Mouse (Mus musculus): ENCODE results near the gene Higd1a. TPM values are rescaled to one million over a fixed set of nuclear protein-coding genes. Genes with fewer than 3 reads are reported as not detected.

The Higd1a gene
- total and polyA plus RNA-seq, 2 experiments, result 14.7 to 65.6 TPM

- DNase-seq (ENCODE audit: extremely low read depth, low read depth, low spot score), result no peak
- H3K27me3 ChIP-seq (ENCODE audit: control insufficient read depth, insufficient read depth, low read length), result no peaks in the 10 kb centered on the region
- no peaks in the 10 kb centered on the region for H3K4me1 ChIP-seq (ENCODE audit: control insufficient read depth, insufficient read depth, low read length)
- H3K9ac ChIP-seq (ENCODE audit: low read depth, low read length), result no peak overlapping the region
- no peak overlapping the region for H3K27ac ChIP-seq (replicated peaks; ENCODE audit: insufficient read depth, low read depth, low read length)
- TF ChIP-seq POLR2A (IDR thresholded peaks at IDR 0.05; ENCODE audit: extremely low read depth, insufficient read depth, low read length), result no peak
- TF ChIP-seq CTCF (IDR thresholded peaks at IDR 0.05; ENCODE audit: low read depth, low read length), result peak; percentile 81
- no peak overlapping the region for H3K4me3 ChIP-seq (ENCODE audit: insufficient read depth, low read depth, low read length)
- no peaks in the 10 kb centered on the region for H3K79me2 ChIP-seq (ENCODE audit: control insufficient read depth, insufficient read depth, low read length)
- no peaks in the 10 kb centered on the region for H3K36me3 ChIP-seq (ENCODE audit: control insufficient read depth, insufficient read depth, low read length)
- 82% methylated on average over 6 of the region's 6 CpGs for WGBS
Observed at GRCm38 (mm10) chr9:121830243-121830955, 27.8 kb downstream of the Higd1a start.

- no peaks in the 10 kb centered on the region for H3K27me3 ChIP-seq (ENCODE audit: control insufficient read depth, insufficient read depth, low read length)
- H3K9ac ChIP-seq (ENCODE audit: low read depth, low read length), result no peak overlapping the region
- no peaks in the 10 kb centered on the region for H3K79me2 ChIP-seq (ENCODE audit: control insufficient read depth, insufficient read depth, low read length)
- H3K27ac ChIP-seq (replicated peaks; ENCODE audit: insufficient read depth, low read depth, low read length), result no peak overlapping the region
- H3K4me1 ChIP-seq (ENCODE audit: control insufficient read depth, insufficient read depth, low read length), result no peaks in the 10 kb centered on the region
- H3K4me3 ChIP-seq (ENCODE audit: insufficient read depth, low read depth, low read length), result no peak overlapping the region
- no peaks in the 10 kb centered on the region for H3K36me3 ChIP-seq (ENCODE audit: control insufficient read depth, insufficient read depth, low read length)
- 63% methylated on average over 7 of the region's 7 CpGs for WGBS
- DNase-seq (ENCODE audit: extremely low read depth, low read depth, low spot score), result no peak
- TF ChIP-seq POLR2A (IDR thresholded peaks at IDR 0.05; ENCODE audit: extremely low read depth, insufficient read depth, low read length), result no peak
- TF ChIP-seq CTCF (IDR thresholded peaks at IDR 0.05; ENCODE audit: low read depth, low read length), result no peak
Observed at GRCm38 (mm10) chr9:121829270-121829992, 28.7 kb downstream of the Higd1a start.

DNA sequence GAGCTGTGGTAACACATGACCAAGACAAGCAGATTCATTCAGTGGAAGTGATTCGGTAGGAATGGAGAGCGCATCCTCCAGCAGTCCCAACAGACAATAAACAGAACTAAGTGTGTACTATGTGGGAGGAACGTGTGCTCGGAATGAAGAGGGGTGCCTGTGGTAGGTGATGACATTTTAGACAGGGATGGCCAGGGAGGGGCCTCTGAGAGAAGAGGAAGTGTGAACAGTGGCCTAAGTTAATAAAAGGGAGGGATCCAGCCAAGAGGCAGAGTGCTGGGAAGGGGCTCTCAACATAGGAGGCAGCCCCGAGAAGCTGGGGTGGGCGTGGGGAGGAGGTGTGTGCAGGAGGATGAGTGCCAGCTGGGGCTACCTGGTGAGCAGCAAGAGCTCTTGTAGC is 29.8 kb downstream of the Higd1a start:
- Histone ChIP-seq H3K27ac (replicated peaks; ENCODE audit: insufficient read depth, low read depth, low read length) (no peak overlapping the region), H3K4me1 (ENCODE audit: control insufficient read depth, insufficient read depth, low read length) (no peaks in the 10 kb centered on the region), H3K36me3 (ENCODE audit: control insufficient read depth, insufficient read depth, low read length) (no peaks in the 10 kb centered on the region), H3K9ac (ENCODE audit: low read depth, low read length) (no peak overlapping the region), H3K4me3 (ENCODE audit: insufficient read depth, low read depth, low read length) (no peak overlapping the region), H3K27me3 (ENCODE audit: control insufficient read depth, insufficient read depth, low read length) (no peaks in the 10 kb centered on the region), H3K79me2 (ENCODE audit: control insufficient read depth, insufficient read depth, low read length) (no peaks in the 10 kb centered on the region)
- 75% methylated on average over 6 of the region's 6 CpGs for WGBS
- no peak for TF ChIP-seq CTCF (IDR thresholded peaks at IDR 0.05; ENCODE audit: low read depth, low read length)
- TF ChIP-seq POLR2A (IDR thresholded peaks at IDR 0.05; ENCODE audit: extremely low read depth, insufficient read depth, low read length), result no peak
- no peak for DNase-seq (ENCODE audit: extremely low read depth, low read depth, low spot score)

DNA sequence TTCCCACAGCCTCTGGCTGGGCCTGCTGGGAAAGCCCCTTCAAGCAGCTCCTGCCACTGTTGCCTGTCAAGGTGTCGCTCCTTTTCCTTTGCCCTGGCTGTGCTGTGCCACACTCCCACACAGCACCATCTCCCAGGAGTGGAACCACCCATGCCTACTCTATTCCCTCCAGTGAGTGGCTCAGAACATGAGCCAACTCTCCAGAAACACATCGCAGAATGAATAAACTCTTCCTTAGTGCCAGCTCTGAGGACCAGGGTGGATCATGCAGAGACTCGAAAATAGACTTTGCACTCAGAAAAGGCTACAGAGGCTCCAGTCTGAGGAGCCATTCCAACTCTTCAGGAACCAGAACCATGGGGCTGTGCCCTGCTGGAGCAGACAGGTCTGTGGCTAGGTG is 31.8 kb downstream of the Higd1a start:
- DNase-seq (ENCODE audit: extremely low read depth, low read depth, low spot score), result no peak
- H3K4me1 ChIP-seq (ENCODE audit: control insufficient read depth, insufficient read depth, low read length), result no peaks in the 10 kb centered on the region
- H3K27me3 ChIP-seq (ENCODE audit: control insufficient read depth, insufficient read depth, low read length), result no peaks in the 10 kb centered on the region
- H3K4me3 ChIP-seq (ENCODE audit: insufficient read depth, low read depth, low read length), result no peak overlapping the region
- H3K27ac ChIP-seq (replicated peaks; ENCODE audit: insufficient read depth, low read depth, low read length), result no peak overlapping the region
- WGBS, result 91% methylated on average over 3 of the region's 3 CpGs
- H3K9ac ChIP-seq (ENCODE audit: low read depth, low read length), result no peak overlapping the region
- TF ChIP-seq CTCF (IDR thresholded peaks at IDR 0.05; ENCODE audit: low read depth, low read length) (no peak), POLR2A (IDR thresholded peaks at IDR 0.05; ENCODE audit: extremely low read depth, insufficient read depth, low read length) (no peak)
- H3K79me2 ChIP-seq (ENCODE audit: control insufficient read depth, insufficient read depth, low read length), result no peaks in the 10 kb centered on the region
- no peaks in the 10 kb centered on the region for H3K36me3 ChIP-seq (ENCODE audit: control insufficient read depth, insufficient read depth, low read length)

GRCm38 (mm10) chr9:121823991-121824390 is 34.2 kb downstream of the Higd1a start:
- Histone ChIP-seq H3K9ac (ENCODE audit: low read depth, low read length) (no peak overlapping the region), H3K79me2 (ENCODE audit: control insufficient read depth, insufficient read depth, low read length) (no peaks in the 10 kb centered on the region), H3K27ac (replicated peaks; ENCODE audit: insufficient read depth, low read depth, low read length) (no peak overlapping the region), H3K36me3 (ENCODE audit: control insufficient read depth, insufficient read depth, low read length) (no peaks in the 10 kb centered on the region), H3K27me3 (ENCODE audit: control insufficient read depth, insufficient read depth, low read length) (no peaks in the 10 kb centered on the region), H3K4me3 (ENCODE audit: insufficient read depth, low read depth, low read length) (no peak overlapping the region), H3K4me1 (ENCODE audit: control insufficient read depth, insufficient read depth, low read length) (no peaks in the 10 kb centered on the region)
- TF ChIP-seq CTCF (IDR thresholded peaks at IDR 0.05; ENCODE audit: low read depth, low read length), result no peak
- no peak for TF ChIP-seq POLR2A (IDR thresholded peaks at IDR 0.05; ENCODE audit: extremely low read depth, insufficient read depth, low read length)
- WGBS, result 89% methylated on average over 7 of the region's 7 CpGs
- DNase-seq (ENCODE audit: extremely low read depth, low read depth, low spot score), result no peak

DNA sequence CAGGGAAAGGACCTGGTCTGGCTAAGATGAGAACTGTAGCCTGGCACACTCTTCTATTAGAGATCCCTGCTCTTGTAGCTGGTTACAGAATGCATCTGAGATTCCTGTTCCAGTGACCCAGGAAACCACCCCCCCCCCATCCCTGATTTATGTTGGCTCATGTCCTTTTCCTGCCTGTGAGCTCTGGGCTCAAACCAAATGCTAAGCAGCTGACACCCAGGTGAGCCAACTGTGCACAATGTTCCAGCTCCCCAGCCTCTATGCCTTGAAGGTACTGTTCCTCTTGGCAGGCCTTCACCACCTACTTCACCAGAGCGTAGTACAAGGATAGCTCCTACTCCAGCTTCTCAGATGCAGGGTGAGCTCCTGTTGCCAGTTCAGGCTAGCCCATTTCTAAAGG is 35.1 kb downstream of the Higd1a start:
- TF ChIP-seq POLR2A (IDR thresholded peaks at IDR 0.05; ENCODE audit: extremely low read depth, insufficient read depth, low read length), result no peak
- TF ChIP-seq CTCF (IDR thresholded peaks at IDR 0.05; ENCODE audit: low read depth, low read length), result no peak
- H3K27ac ChIP-seq (replicated peaks; ENCODE audit: insufficient read depth, low read depth, low read length), result no peak overlapping the region
- H3K79me2 ChIP-seq (ENCODE audit: control insufficient read depth, insufficient read depth, low read length), result no peaks in the 10 kb centered on the region
- DNase-seq (ENCODE audit: extremely low read depth, low read depth, low spot score), result no peak
- H3K9ac ChIP-seq (ENCODE audit: low read depth, low read length), result no peak overlapping the region; the same call in 1 of the 2 replicates
- no peaks in the 10 kb centered on the region for H3K36me3 ChIP-seq (ENCODE audit: control insufficient read depth, insufficient read depth, low read length)
- H3K4me1 ChIP-seq (ENCODE audit: control insufficient read depth, insufficient read depth, low read length), result no peaks in the 10 kb centered on the region
- 95% methylated on average over 1 of the region's 1 CpGs for WGBS
- H3K27me3 ChIP-seq (ENCODE audit: control insufficient read depth, insufficient read depth, low read length), result no peaks in the 10 kb centered on the region
- no peak overlapping the region for H3K4me3 ChIP-seq (ENCODE audit: insufficient read depth, low read depth, low read length)
